Mouse (Mus musculus): ENCODE results near the gene Mnt. TPM values are rescaled to one million over a fixed set of nuclear protein-coding genes. Genes with fewer than 3 reads are reported as not detected.
A peak's percentile ranks its signal among the peaks of the same experiment; 100 is the strongest.

The Mnt gene
- polyA plus RNA-seq, 1 experiment from 2014 or later: 9.2 TPM

GRCm38 (mm10) chr11:74829812-74830211, 908 bp upstream of the Mnt start:
- H3K9ac ChIP-seq (replicated peaks; ENCODE audit: low read depth, low read length): peak overlapping the region; percentile 58
- peak overlapping the region; percentile 91 for H3K4me2 ChIP-seq (ENCODE audit: low read length)
- WGBS: 0% methylated on average over 20 of the region's 20 CpGs
- H3K4me3 ChIP-seq (replicated peaks; ENCODE audit: low read length): peak overlapping the region; percentile 84
- no peaks in the 10 kb centered on the region for H3K9me3 ChIP-seq (ENCODE audit: control insufficient read depth, low read length)
- peak overlapping the region; percentile 89 for H3K27ac ChIP-seq (ENCODE audit: low read length)
- H3K36me3 ChIP-seq (ENCODE audit: control insufficient read depth, insufficient read depth): no peaks in the 10 kb centered on the region
- peaks cover 21% of the 10 kb centered on the region for H3K4me1 ChIP-seq (replicated peaks; ENCODE audit: control insufficient read depth, insufficient read depth, low read length)
- ATAC-seq: peak; percentile 31
- H3K27me3 ChIP-seq (replicated peaks; ENCODE audit: control insufficient read depth, insufficient read depth, low read length): no peaks in the 10 kb centered on the region

GRCm38 (mm10) chr11:74831191-74831605, 478 bp downstream of the Mnt start:
- ATAC-seq: no peak
- Histone ChIP-seq H3K9ac (replicated peaks; ENCODE audit: low read depth, low read length) (peak overlapping the region; percentile 72), H3K27me3 (replicated peaks; ENCODE audit: control insufficient read depth, insufficient read depth, low read length) (no peaks in the 10 kb centered on the region), H3K9me3 (ENCODE audit: control insufficient read depth, low read length) (no peaks in the 10 kb centered on the region), H3K27ac (ENCODE audit: low read length) (peak overlapping the region; percentile 83), H3K4me2 (ENCODE audit: low read length) (peak overlapping the region; percentile 91), H3K4me1 (replicated peaks; ENCODE audit: control insufficient read depth, insufficient read depth, low read length) (peaks cover 21% of the 10 kb centered on the region), H3K4me3 (replicated peaks; ENCODE audit: low read length) (peak overlapping the region; percentile 84), H3K36me3 (ENCODE audit: control insufficient read depth, insufficient read depth) (no peaks in the 10 kb centered on the region)
- 1% methylated on average over 35 of the region's 35 CpGs for WGBS

- Histone ChIP-seq H3K36me3 (ENCODE audit: control insufficient read depth, insufficient read depth) (no peaks in the 10 kb centered on the region), H3K9me3 (ENCODE audit: control insufficient read depth, low read length) (no peaks in the 10 kb centered on the region), H3K4me2 (ENCODE audit: low read length) (peak overlapping the region; percentile 91), H3K4me3 (replicated peaks; ENCODE audit: low read length) (peak overlapping the region; percentile 84), H3K9ac (replicated peaks; ENCODE audit: low read depth, low read length) (peak overlapping the region; percentile 72), H3K27me3 (replicated peaks; ENCODE audit: control insufficient read depth, insufficient read depth, low read length) (no peaks in the 10 kb centered on the region), H3K4me1 (replicated peaks; ENCODE audit: control insufficient read depth, insufficient read depth, low read length) (peaks cover 21% of the 10 kb centered on the region), H3K27ac (ENCODE audit: low read length) (peak overlapping the region; percentile 83)
- ATAC-seq: peak; percentile 72
- under 1% methylated on average over 61 of the region's 61 CpGs for WGBS
Measured at GRCm38 (mm10) chr11:74831606-74832451, 1.1 kb downstream of the Mnt start.

- H3K36me3 ChIP-seq (ENCODE audit: control insufficient read depth, insufficient read depth): no peaks in the 10 kb centered on the region
- peaks cover 26% of the 10 kb centered on the region for H3K4me1 ChIP-seq (replicated peaks; ENCODE audit: control insufficient read depth, insufficient read depth, low read length)
- peak overlapping the region; percentile 83 for H3K27ac ChIP-seq (ENCODE audit: low read length)
- under 1% methylated on average over 26 of the region's 26 CpGs for WGBS
- H3K4me3 ChIP-seq (replicated peaks; ENCODE audit: low read length): peak overlapping the region; percentile 84
- peak overlapping the region; percentile 91 for H3K4me2 ChIP-seq (ENCODE audit: low read length)
- no peaks in the 10 kb centered on the region for H3K9me3 ChIP-seq (ENCODE audit: control insufficient read depth, low read length)
- no peaks in the 10 kb centered on the region for H3K27me3 ChIP-seq (replicated peaks; ENCODE audit: control insufficient read depth, insufficient read depth, low read length)
- ATAC-seq: no peak
- H3K9ac ChIP-seq (replicated peaks; ENCODE audit: low read depth, low read length): peak overlapping the region; percentile 41
Measured at GRCm38 (mm10) chr11:74832503-74833143, 1.9 kb downstream of the Mnt start.

- WGBS: 85% methylated on average over 8 of the region's 8 CpGs
- Histone ChIP-seq H3K27me3 (replicated peaks; ENCODE audit: control insufficient read depth, insufficient read depth, low read length) (no peaks in the 10 kb centered on the region), H3K36me3 (ENCODE audit: control insufficient read depth, insufficient read depth) (no peaks in the 10 kb centered on the region), H3K4me1 (replicated peaks; ENCODE audit: control insufficient read depth, insufficient read depth, low read length) (peaks cover 33% of the 10 kb centered on the region), H3K4me2 (ENCODE audit: low read length) (peak overlapping the region; percentile 91), H3K27ac (ENCODE audit: low read length) (no peak overlapping the region), H3K9me3 (ENCODE audit: control insufficient read depth, low read length) (no peaks in the 10 kb centered on the region), H3K4me3 (replicated peaks; ENCODE audit: low read length) (no peak overlapping the region; the same call in 1 of the 2 replicates), H3K9ac (replicated peaks; ENCODE audit: low read depth, low read length) (peak overlapping the region; percentile 41; the same call in 1 of the 2 replicates)
- ATAC-seq: no peak
Measured at GRCm38 (mm10) chr11:74833536-74834358, 3.0 kb downstream of the Mnt start.

GRCm38 (mm10) chr11:74834359-74834638, 3.6 kb downstream of the Mnt start:
- Histone ChIP-seq H3K4me1 (replicated peaks; ENCODE audit: control insufficient read depth, insufficient read depth, low read length) (peaks cover 35% of the 10 kb centered on the region), H3K4me2 (ENCODE audit: low read length) (no peak overlapping the region), H3K9me3 (ENCODE audit: control insufficient read depth, low read length) (no peaks in the 10 kb centered on the region), H3K4me3 (replicated peaks; ENCODE audit: low read length) (no peak overlapping the region), H3K9ac (replicated peaks; ENCODE audit: low read depth, low read length) (no peak overlapping the region), H3K27me3 (replicated peaks; ENCODE audit: control insufficient read depth, insufficient read depth, low read length) (no peaks in the 10 kb centered on the region), H3K36me3 (ENCODE audit: control insufficient read depth, insufficient read depth) (no peaks in the 10 kb centered on the region), H3K27ac (ENCODE audit: low read length) (no peak overlapping the region)
- ATAC-seq: no peak
- WGBS: 86% methylated on average over 1 of the region's 1 CpGs

- Histone ChIP-seq H3K27ac (ENCODE audit: low read length) (no peak overlapping the region), H3K4me1 (replicated peaks; ENCODE audit: control insufficient read depth, insufficient read depth, low read length) (peaks cover 33% of the 10 kb centered on the region), H3K4me3 (replicated peaks; ENCODE audit: low read length) (no peak overlapping the region), H3K9me3 (ENCODE audit: control insufficient read depth, low read length) (no peaks in the 10 kb centered on the region), H3K27me3 (replicated peaks; ENCODE audit: control insufficient read depth, insufficient read depth, low read length) (no peaks in the 10 kb centered on the region), H3K9ac (replicated peaks; ENCODE audit: low read depth, low read length) (no peak overlapping the region), H3K36me3 (ENCODE audit: control insufficient read depth, insufficient read depth) (no peaks in the 10 kb centered on the region), H3K4me2 (ENCODE audit: low read length) (no peak overlapping the region)
- ATAC-seq: no peak
- WGBS: 53% methylated on average over 5 of the region's 5 CpGs
Measured at GRCm38 (mm10) chr11:74834650-74835277, 4.0 kb downstream of the Mnt start.

- Histone ChIP-seq H3K4me2 (ENCODE audit: low read length) (no peak overlapping the region), H3K27me3 (replicated peaks; ENCODE audit: control insufficient read depth, insufficient read depth, low read length) (no peaks in the 10 kb centered on the region), H3K4me3 (replicated peaks; ENCODE audit: low read length) (no peak overlapping the region), H3K36me3 (ENCODE audit: control insufficient read depth, insufficient read depth) (no peaks in the 10 kb centered on the region), H3K9me3 (ENCODE audit: control insufficient read depth, low read length) (no peaks in the 10 kb centered on the region), H3K9ac (replicated peaks; ENCODE audit: low read depth, low read length) (no peak overlapping the region), H3K27ac (ENCODE audit: low read length) (no peak overlapping the region), H3K4me1 (replicated peaks; ENCODE audit: control insufficient read depth, insufficient read depth, low read length) (peaks cover 33% of the 10 kb centered on the region)
- ATAC-seq: no peak
- 83% methylated on average over 6 of the region's 6 CpGs for WGBS
Measured at GRCm38 (mm10) chr11:74835593-74836224, 5.0 kb downstream of the Mnt start.
